In the genomic region with DNA sequence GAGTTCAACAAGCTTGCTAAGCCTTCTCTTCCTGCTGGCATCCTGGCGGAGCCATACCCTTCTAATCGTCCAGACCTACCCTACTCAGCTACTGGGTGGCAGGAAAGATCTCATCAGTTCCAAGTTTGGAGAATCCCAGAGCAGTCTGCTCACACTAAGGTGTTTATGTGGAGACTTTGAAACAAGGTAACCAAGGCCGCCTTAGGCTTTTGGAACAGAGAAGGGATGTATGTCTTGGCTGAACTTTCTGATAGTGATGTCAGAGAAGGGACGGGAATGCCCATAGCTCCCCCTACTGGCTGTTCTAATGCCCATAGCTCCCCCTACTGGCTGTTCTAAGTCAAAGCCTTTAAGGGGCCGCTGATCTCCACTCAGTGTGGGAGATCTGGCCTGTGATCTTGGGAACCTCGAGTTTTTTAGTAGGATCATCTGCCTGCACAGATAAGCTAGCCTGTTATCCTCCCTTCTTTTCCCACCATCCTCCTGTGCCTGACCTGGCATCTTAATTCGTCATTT, we compare ENCODE assay signal across 9 mouse cellular contexts. TPM values are rescaled to one million over a fixed set of nuclear protein-coding genes. Genes with fewer than 3 reads are reported as not detected.
DNase-seq lines count a peak whose midpoint lies in the region; ATAC-seq and TF ChIP-seq lines count a peak whose summit lies in the region.
"Had no signal": no experiment of that assay in that cellular context is flagged by ENCODE, and none has a peak within 500 bp of the region (broad histone marks: within the 10 kb centered on the region; RNA-seq: fewer than 3 reads in every experiment).

No protein-coding gene starts in this region.

- H3K27ac ChIP-seq in heart, adult 2 months: no peak overlapping the region
- no peak overlapping the region for H3K27ac ChIP-seq in heart, embryonic 12.5 days (ENCODE audit: poor library complexity, severe bottlenecking)
- H3K27ac ChIP-seq in embryonic facial prominence, embryonic 11.5 days (replicated peaks; ENCODE audit: low read depth, low read length): no peak overlapping the region
- H3K27ac ChIP-seq: embryonic facial prominence, embryonic 15.5 days had no signal

- DNase-seq in heart, adult 2 months: peak; percentile 43 to 44
- DNase-seq in 416B (ENCODE audit: low read depth) (peak; percentile 75), MEL-GATA-1-ER (ENCODE audit: extremely low read depth, low read depth) (peak; percentile 39)
- peak; percentile 82 for DNase-seq in embryonic facial prominence, embryonic 11.5 days (ENCODE audit: low spot score)
- peak; percentile 60 to 66 for DNase-seq in kidney, postnatal 36 days
- no peak for DNase-seq in gastrocnemius, postnatal 36 days

- H3K9ac ChIP-seq in heart, adult 2 months (ENCODE audit: low read depth, low read length): no peak overlapping the region
- no peak overlapping the region for H3K9ac ChIP-seq in heart, embryonic 12.5 days
- H3K9ac ChIP-seq in embryonic facial prominence, embryonic 11.5 days (replicated peaks; ENCODE audit: low read length): no peak overlapping the region
- H3K9ac ChIP-seq: embryonic facial prominence, embryonic 15.5 days had no signal

- 0 out of 2 replicates have a peak, but pooled peaks have one; percentile 35 for TF ChIP-seq EP300 in heart, adult 2 months (IDR thresholded peaks at IDR 0.05; ENCODE audit: insufficient read depth, low read depth, low read length)

- WGBS in heart, adult 2 months: 30% methylated on average over 7 of the region's 7 CpGs
- 37% methylated on average over 7 of the region's 7 CpGs for whole genome bisulfite sequencing in heart, embryonic 12.5 days
- WGBS in embryonic facial prominence, embryonic 11.5 days: 37% methylated on average over 7 of the region's 7 CpGs

- H3K36me3 ChIP-seq in heart, adult 2 months (ENCODE audit: control insufficient read depth, insufficient read depth, low read length): no peaks in the 10 kb centered on the region
- H3K36me3 ChIP-seq in heart, embryonic 12.5 days: no peaks in the 10 kb centered on the region
- no peaks in the 10 kb centered on the region for H3K36me3 ChIP-seq in embryonic facial prominence, embryonic 11.5 days (replicated peaks; ENCODE audit: control insufficient read depth, insufficient read depth, low read depth, low read length)
- H3K36me3 ChIP-seq: embryonic facial prominence, embryonic 15.5 days had no signal

- no peaks in the 10 kb centered on the region for H3K27me3 ChIP-seq in heart, adult 2 months (ENCODE audit: control insufficient read depth, insufficient read depth, low read length)
- peaks cover 33% of the 10 kb centered on the region for H3K27me3 ChIP-seq in heart, embryonic 12.5 days (replicated peaks)
- H3K27me3 ChIP-seq in embryonic facial prominence, embryonic 11.5 days (ENCODE audit: control insufficient read depth, insufficient read depth, low read length): no peaks in the 10 kb centered on the region
- H3K27me3 ChIP-seq: embryonic facial prominence, embryonic 15.5 days had no signal

- H3K4me3 ChIP-seq in heart, adult 2 months: no peak overlapping the region
- no peak overlapping the region for H3K4me3 ChIP-seq in heart, embryonic 12.5 days
- no peak overlapping the region for H3K4me3 ChIP-seq in embryonic facial prominence, embryonic 11.5 days (ENCODE audit: low read depth, low read length)
- H3K4me3 ChIP-seq: embryonic facial prominence, embryonic 15.5 days had no signal

- H3K4me1 ChIP-seq in heart, adult 2 months (ENCODE audit: control insufficient read depth, insufficient read depth, low read length): no peaks in the 10 kb centered on the region; the same call in 1 of the 2 replicates
- no peaks in the 10 kb centered on the region for H3K4me1 ChIP-seq in heart, embryonic 12.5 days (replicated peaks)
- H3K4me1 ChIP-seq in embryonic facial prominence, embryonic 11.5 days (ENCODE audit: control insufficient read depth, insufficient read depth, low read length): no peaks in the 10 kb centered on the region

- H3K79me2 ChIP-seq in heart, adult 2 months (replicated peaks; ENCODE audit: control insufficient read depth, insufficient read depth, low read length): no peaks in the 10 kb centered on the region

- TF ChIP-seq POLR2A in heart, adult 2 months (IDR thresholded peaks at IDR 0.05; ENCODE audit: insufficient read depth, low read depth, low read length): no peak

- no peak for ATAC-seq in heart, embryonic 12.5 days (ENCODE audit: insufficient number of reproducible peaks, low FRiP score)
- ATAC-seq in embryonic facial prominence, embryonic 11.5 days (replicated peaks; ENCODE audit: insufficient number of reproducible peaks, low FRiP score, low TSS enrichment, low read depth): no peak
- ATAC-seq in megakaryocyte progenitor cell, adult 5-6 weeks (replicated peaks; ENCODE audit: poor library complexity): peak; percentile 92

- 0 out of 2 replicates have a peak, but pooled peaks cover 5% of the 10 kb centered on the region for H3K9me3 ChIP-seq in heart, embryonic 12.5 days (replicated peaks)
- no peaks in the 10 kb centered on the region for H3K9me3 ChIP-seq in embryonic facial prominence, embryonic 11.5 days (replicated peaks; ENCODE audit: control insufficient read depth, low read length)
- H3K9me3 ChIP-seq: embryonic facial prominence, embryonic 15.5 days had no signal

- TF ChIP-seq CTCF in heart, adult 2 months (IDR thresholded peaks at IDR 0.05): no peak

- no peak overlapping the region for H3K4me2 ChIP-seq in heart, embryonic 12.5 days
- no peak overlapping the region for H3K4me2 ChIP-seq in embryonic facial prominence, embryonic 11.5 days (ENCODE audit: low read depth, low read length)
- H3K4me2 ChIP-seq: embryonic facial prominence, embryonic 15.5 days had no signal

- intact Hi-C loops in heart, adult 2 months (cut with DNase I): loop anchor here (5.0 kb wide), 3 partner anchors 79 to 349 kb away; no protein-coding TSS in a partner anchor
- intact Hi-C loops in gastrocnemius, postnatal 36 days (cut with DNase I): no loop called here

RNA-seq across cellular contexts. Expression of a gene that starts 22.4 kb away (rescaled TPM):
- not detected for total RNA-seq in heart, adult 2 months (2021)
- 0.44 and 0.70 TPM in 2 replicates for polyA plus RNA-seq in heart, adult 2 months (2012; rRNA removed)
- polyA plus RNA-seq in heart, embryonic 12.5 days (2016; fragmentation: Nextera tagmentation; extraction: Ambion mirVana): 0.18 and 0.23 TPM in 2 replicates
- polyA plus RNA-seq in embryonic facial prominence, embryonic 11.5 days (2014; fragmentation: Nextera tagmentation; extraction: Ambion mirVana): 0.90 and 1.4 TPM in 2 replicates
- total RNA-seq in megakaryocyte progenitor cell, adult 5-6 weeks (2015): 0.25 and 0.71 TPM in 2 replicates
- 0.41 TPM in 1 of 2 replicates, not detected in the other for total RNA-seq in megakaryocyte progenitor cell, adult 5-6 weeks (2017)
- not detected for total RNA-seq in gastrocnemius, postnatal 36 days (2021)

RNA-seq across cellular contexts. Expression of a gene that starts 39.4 kb away (rescaled TPM):
- not detected for total RNA-seq in heart, adult 2 months (2021)
- 0.37 TPM in 1 of 2 replicates, not detected in the other for polyA plus RNA-seq in heart, adult 2 months (2012; rRNA removed)
- polyA plus RNA-seq in heart, embryonic 12.5 days (2016; fragmentation: Nextera tagmentation; extraction: Ambion mirVana): 0.27 and 0.31 TPM in 2 replicates
- 2.5 and 3.1 TPM in 2 replicates for polyA plus RNA-seq in embryonic facial prominence, embryonic 11.5 days (2014; fragmentation: Nextera tagmentation; extraction: Ambion mirVana)
- not detected in 2 replicates for total RNA-seq in megakaryocyte progenitor cell, adult 5-6 weeks (2015)
- total RNA-seq in megakaryocyte progenitor cell, adult 5-6 weeks (2017): not detected in 2 replicates
- not detected for total RNA-seq in gastrocnemius, postnatal 36 days (2021)

RNA-seq across cellular contexts. Expression of a gene that starts 54.4 kb away (rescaled TPM):
- total RNA-seq in heart, adult 2 months (2021): under 1 TPM in 1 of 2 experiments, not detected in 1; 0.05 TPM
- polyA plus RNA-seq in heart, adult 2 months (2012; rRNA removed): 0.03 and 0.14 TPM in 2 replicates
- polyA plus RNA-seq in heart, embryonic 12.5 days (2016; fragmentation: Nextera tagmentation; extraction: Ambion mirVana): 0.76 and 0.80 TPM in 2 replicates
- polyA plus RNA-seq in embryonic facial prominence, embryonic 11.5 days (2014; fragmentation: Nextera tagmentation; extraction: Ambion mirVana): 0.42 and 0.79 TPM in 2 replicates
- 1.2 and 1.5 TPM in 2 replicates for total RNA-seq in megakaryocyte progenitor cell, adult 5-6 weeks (2015)
- 3.5 and 4.3 TPM in 2 replicates for total RNA-seq in megakaryocyte progenitor cell, adult 5-6 weeks (2017)
- total RNA-seq in gastrocnemius, postnatal 36 days (2021): not detected

RNA-seq across cellular contexts. Expression of a gene that starts 54.4 kb away (rescaled TPM):
- 10 to 100 TPM; 34.1 to 38.1 TPM for total RNA-seq in heart, adult 2 months (2021)
- polyA plus RNA-seq in heart, adult 2 months (2012; rRNA removed): 20.0 and 22.4 TPM in 2 replicates
- polyA plus RNA-seq in heart, embryonic 12.5 days (2016; fragmentation: Nextera tagmentation; extraction: Ambion mirVana): 96.7 and 103 TPM in 2 replicates
- 180 and 191 TPM in 2 replicates for polyA plus RNA-seq in embryonic facial prominence, embryonic 11.5 days (2014; fragmentation: Nextera tagmentation; extraction: Ambion mirVana)
- total RNA-seq in megakaryocyte progenitor cell, adult 5-6 weeks (2015): 144 and 146 TPM in 2 replicates
- total RNA-seq in megakaryocyte progenitor cell, adult 5-6 weeks (2017): 133 and 168 TPM in 2 replicates
- 10 to 100 TPM; 21.7 to 28.9 TPM for total RNA-seq in gastrocnemius, postnatal 36 days (2021)

Comparison
In these comparisons a context has a peak if more than half of its experiments do, and no peak if none do; other contexts are left out.
1. DNase-seq: peak in heart, adult 2 months (2 of 2), 416B (single experiment), MEL-GATA-1-ER (single experiment), embryonic facial prominence, embryonic 11.5 days (single experiment) and kidney, postnatal 36 days (2 of 2); none in gastrocnemius, postnatal 36 days (0 of 2).